Mouse (Mus musculus): ENCODE data around the gene Cst6.
"Not testable (repeated sequence)": the region's sequence is repeated elsewhere in the genome, so short reads cannot be mapped to it uniquely, and the experiment has no call there.

Cst6 gene

DNA sequence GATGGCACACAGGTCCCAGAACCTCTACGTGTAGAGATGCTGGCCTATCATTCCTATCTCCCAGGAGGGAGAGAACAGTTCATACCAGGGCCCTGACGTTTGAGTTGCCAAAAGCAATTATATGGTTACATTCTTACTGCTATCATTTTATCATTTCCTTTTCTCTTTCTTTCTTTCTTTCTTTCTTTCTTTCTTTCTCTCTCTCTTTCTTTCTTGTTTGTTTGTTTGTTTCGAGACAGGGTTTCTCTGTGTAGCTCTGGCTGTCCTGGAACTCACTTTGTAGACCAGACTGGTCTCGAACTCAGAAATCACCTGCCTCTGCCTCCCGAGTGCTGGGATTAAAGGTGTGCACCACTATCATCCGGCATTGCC, at the start of gene Cst6:
Gene Cst6, minus strand, starts transcription at position 73 of the 372 bp plus-strand sequence.
- not testable (repeated sequence) for DNase-seq (ENCODE audit: low spot score)

DNA sequence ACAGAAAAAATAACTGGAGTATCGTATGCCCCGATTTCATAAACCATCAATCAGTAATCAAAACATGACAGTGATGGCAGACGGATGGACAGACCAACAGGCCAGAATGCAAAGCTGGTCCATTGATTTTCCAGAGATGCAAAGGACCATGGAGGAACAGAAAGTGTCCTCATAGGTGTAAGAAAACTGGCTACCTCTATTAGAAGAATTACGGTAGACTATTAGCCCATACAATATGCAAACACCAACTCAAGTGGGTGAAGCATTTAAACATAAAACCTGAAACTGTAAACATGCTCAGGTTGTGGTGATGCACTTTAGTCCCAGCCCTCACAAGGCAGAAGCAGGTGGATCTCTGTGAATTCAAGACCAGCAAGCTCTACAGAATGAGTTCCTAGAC, 46.0 kb upstream of the Cst6 start:
- DNase-seq (ENCODE audit: low spot score), result no peak

DNA sequence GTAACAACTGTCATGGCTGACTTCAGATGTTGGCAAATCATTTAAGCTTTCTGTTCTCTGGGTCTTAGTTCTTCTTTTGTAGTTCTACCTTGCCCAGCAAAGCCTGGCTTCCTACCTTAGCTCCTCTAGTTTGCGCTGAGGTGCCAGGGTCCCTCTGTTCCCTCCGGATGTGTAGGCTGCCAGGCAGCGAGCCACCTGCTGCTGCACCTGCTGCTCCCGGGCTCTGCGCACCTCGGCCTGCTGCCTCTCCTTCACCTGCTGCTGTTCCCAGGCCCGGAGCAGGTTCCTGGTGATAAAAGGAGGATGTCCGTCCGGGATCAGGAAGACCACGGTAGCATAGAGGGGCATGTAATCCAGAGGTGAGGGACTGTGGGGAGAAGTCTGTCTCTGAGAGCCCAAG, 44.8 kb upstream of the Cst6 start:
- no peak for DNase-seq (ENCODE audit: low spot score)

DNA sequence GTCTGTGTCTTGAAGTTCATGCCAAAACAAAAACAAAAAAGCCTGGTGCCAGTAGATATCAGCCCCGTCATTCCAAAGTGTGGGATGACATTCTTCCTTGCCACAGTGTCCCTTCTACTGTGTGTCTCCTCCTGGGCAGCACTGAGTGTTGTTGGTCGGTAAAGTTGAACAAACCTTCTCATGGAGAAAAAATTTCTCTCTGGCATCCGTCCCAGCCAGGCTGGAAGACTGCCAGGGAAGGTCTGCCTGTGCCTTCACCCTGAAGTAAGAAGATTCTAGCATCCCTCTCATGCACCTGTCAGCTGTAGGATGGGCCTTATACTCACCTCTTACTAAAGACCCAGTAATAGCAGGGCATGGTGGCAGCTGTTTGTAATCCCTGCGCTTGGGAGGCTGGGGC, 43.5 kb upstream of the Cst6 start:
- peak; percentile 68 for DNase-seq (ENCODE audit: low spot score)

DNA sequence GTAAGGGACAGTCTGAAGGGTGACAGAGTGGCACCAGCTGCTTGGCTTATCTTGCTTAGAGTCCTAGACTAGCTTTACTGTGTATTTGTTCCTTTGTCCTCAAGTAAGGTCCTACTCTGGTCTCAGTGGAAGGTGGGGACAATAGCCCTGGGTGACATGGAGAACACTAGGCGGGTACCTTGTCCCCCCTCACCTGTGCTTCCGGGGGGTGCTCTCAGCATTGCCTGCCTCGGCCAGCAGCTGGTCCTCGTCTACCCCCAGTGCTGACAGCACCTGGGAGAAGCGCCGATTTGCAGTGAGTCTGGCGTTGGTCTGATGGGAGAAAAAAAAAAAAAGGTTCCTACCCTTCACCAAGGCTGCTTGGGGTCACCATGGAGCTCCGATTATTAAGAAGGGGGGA, 41.0 kb upstream of the Cst6 start:
- no peak for DNase-seq (ENCODE audit: low spot score)

DNA sequence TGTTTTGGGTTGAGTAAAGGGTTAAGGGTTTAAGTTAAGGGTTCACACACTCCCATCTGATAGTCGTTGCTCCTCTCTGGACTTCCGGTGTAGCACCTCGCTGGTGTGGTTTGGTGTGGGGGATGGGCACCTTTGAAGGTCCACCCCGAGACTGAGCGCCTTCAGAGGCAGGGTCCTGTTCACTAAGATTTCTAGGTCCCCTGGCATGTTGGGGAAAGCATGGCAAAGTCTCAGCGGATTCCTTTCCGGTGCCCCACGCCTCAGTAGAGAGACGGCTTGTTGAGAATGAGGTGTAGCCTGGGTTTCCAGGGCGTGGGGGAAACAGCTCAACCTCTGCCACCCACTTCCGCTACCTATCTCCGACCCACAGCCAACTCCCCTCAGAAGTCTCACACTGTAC, 40.3 kb upstream of the Cst6 start:
- DNase-seq (ENCODE audit: low spot score), result no peak

DNA sequence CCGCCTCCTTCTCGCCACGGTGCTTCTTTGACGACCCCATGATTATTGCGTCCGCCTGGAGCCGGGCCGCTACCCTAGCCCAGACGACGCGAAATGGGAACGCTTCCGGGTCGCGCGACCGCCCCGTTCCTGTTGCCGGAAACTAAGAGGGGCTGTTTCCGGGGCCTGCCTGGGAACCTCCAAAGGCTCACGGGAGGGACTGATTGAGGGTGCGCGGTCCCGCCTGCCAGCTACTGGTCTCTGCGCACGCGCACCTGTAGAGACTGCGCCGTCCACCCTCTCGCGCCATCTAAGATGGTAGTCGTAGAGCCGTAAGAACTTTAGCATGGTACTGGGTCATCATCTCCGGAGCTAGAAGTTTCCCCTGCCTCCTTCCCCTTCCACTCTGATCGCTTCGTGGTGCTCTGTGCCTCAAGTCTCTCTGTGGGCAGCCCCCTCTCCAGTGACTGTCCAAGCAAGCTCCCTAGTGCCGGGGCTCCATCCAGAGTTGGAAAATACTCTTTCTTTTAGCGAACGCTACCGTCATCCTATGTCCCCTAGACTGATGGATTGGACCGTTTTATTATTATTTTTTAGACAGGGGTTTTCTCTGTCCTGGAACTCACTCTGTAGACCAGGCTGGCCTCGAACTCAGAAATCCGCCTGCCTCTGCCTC, 39.3 kb upstream of the Cst6 start, which contains the start of gene Sart1:
Gene Sart1, minus strand, starts transcription at position 116 of the 655 bp plus-strand sequence.
- DNase-seq (ENCODE audit: low spot score), result peak; percentile 96

DNA sequence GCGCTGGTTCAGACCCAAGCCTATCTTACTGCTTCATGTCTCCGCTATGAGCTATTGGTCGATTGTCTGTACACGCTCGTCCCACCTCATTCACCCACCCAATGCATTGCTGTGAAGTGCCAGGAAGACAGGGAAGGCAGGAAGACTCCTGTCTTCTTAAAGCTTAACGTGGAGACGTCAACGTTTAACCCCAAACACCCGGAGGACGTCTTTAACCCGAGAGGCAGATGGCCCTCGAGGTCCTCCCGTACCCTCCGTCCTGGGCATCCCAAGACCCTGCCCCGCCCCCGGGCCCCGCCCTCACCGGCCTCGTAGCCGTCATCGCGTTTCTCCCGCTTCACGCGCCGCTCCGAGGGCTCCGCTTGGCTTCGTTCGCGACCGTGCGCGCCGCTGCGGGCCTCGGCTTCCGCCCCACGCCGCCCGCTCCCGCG, 38.7 kb upstream of the Cst6 start:
- peak; percentile 52 for DNase-seq (ENCODE audit: low spot score)

DNA sequence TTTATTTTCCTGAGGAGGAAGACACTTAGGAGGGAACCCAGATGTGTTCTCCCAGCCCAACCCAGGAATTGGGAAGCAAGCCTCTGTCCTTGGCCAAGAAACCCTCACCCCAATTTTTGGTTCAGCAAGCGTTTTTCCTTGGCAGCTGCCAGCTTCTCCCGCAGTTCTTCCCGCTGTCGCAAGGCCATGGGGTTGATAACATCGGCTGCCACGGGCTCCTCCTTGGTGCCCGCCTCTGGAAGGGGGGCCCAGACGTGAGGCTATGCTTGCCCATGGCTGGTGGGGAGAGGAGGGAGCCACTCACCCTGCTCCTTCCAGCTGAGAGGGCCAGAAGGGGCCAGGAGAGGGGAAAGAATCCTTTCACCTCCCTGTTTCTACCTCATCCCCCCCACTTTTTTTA, 35.3 kb upstream of the Cst6 start:
- no peak for DNase-seq (ENCODE audit: low spot score)

DNA sequence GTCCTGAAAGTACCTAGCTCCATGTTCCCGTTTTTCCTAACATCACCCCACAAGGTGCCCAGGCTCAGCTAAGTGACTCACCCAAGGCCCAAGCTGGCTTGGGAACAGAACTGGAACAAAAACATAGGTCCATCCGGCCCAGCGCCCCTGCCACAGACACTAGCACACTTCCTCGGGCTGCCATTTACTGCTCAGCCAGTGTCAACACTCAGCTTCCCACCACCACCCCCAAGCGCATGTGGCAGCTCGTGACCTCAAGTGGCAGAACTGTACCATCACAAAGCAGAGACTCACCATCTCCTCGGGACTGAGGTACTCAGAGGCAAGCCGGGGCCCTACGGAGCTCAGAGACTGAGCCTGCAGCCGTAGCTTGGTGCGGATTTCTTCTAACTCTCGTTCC, 34.0 kb upstream of the Cst6 start:
- no peak for DNase-seq (ENCODE audit: low spot score)

DNA sequence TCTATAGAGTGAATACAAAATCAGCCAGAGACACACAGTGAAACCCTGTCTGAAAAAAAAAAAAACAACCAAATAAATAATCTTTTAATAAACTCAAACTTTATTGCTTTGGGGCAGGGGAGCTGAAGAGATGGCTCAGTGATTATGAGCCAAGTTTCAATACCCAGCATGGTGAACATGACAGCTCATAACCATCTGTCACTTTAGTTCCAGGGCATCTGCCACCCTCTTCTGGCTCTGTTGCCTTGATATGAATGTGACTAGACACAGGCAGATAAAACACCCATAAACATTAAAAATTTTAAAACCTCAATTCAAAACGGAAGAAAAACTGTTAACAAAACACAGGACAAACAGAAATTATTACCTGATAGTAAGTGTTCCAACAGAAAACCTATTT, 28.1 kb upstream of the Cst6 start:
- no peak for DNase-seq (ENCODE audit: low spot score)

DNA sequence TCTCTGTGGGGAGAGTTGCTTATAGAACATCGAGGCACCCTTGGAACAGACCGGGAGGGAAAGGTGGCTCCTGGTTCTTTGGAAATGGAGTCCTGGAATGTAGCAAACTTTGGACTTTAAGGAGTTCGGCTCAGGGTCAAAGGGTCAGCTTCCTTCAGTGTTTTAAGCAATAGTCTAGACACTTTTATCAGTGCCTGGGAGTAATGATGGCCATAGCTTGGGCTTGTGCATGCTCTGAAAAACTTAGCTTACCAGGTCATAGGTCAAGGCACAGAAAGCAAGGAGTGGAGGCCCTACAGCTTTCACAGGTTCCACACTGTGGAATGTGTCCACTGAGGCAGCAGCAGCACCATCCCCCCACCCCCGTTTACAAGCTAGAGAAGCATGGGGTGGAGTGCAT, 25.4 kb upstream of the Cst6 start:
- no peak for DNase-seq (ENCODE audit: low spot score)

DNA sequence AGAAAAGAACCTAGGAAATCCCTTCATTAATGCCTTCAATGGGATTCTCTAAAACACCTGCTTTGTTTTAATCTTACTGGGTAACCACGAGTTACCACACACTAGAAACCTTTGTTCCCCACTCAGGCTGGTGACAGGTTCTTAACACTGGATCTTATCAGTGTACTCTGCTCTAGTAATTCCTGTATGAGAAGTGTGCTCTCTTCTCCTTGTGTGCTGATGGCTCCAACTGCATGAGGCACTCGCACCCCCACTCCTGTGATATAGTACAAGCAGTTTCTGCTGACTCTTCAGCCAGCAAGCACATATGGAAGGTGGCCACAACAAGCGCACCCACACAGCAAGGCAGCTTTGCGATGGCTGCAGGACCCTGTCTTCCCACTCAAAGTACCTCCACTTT, 24.8 kb upstream of the Cst6 start:
- DNase-seq (ENCODE audit: low spot score), result no peak

DNA sequence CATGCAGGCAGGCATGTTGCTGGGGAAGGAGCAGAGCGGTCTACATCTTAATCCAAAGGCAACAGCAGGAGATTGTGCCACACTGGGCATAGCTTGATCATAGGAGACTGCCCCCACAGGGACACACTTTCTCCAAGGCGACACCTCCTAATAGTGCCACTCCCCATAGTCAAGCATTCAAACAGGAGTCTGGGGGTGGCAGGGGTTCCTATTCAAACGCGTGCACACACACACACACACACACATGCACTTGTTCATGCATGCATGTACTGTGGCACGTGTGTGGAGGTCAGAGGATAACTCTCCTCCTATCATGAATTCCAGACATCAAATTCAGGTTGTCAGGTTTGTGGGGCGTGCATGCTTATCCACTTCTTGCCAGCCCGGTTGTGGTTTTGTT, 23.4 kb upstream of the Cst6 start:
- no peak for DNase-seq (ENCODE audit: low spot score)

DNA sequence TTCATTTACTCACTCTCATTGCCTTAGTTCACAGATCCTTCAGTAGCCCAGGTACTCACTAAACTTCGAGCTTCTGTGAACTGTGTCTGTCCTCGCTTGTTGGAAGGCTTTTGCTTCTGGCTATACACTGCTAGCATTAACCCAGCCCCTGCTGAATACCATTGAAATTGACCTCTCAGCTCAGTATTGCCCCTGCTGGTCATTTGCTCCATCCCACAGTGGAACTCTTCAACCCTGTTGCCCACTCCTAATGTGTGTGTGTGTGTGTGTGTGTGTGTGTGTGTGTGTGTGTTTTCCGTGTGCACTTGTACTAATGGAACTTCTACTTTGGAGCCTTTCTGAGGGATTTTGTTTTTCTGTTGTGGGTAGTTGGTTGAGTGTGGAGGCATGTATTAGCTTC, 21.6 kb upstream of the Cst6 start:
- no peak for DNase-seq (ENCODE audit: low spot score)

DNA sequence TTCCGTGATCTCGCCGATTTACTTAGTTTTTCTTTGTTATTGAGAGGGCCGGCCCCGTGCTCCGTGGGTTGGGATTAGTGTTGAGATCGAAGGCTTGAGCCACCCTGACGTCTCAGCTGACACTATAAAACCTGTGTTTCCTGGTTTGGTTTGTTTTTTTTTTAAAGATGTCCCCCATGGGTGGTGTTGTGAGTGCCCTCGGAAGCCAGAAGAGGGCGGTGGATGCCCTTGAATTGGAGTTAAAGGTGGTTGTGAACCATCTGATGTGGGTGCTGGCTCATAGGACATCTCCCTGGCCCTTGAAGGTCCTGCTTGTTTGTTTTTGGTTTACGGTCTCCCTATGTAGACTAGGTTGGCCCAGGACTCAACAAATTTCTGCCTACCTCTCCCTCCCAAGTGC, 18.1 kb upstream of the Cst6 start:
- DNase-seq (ENCODE audit: low spot score), result no peak

DNA sequence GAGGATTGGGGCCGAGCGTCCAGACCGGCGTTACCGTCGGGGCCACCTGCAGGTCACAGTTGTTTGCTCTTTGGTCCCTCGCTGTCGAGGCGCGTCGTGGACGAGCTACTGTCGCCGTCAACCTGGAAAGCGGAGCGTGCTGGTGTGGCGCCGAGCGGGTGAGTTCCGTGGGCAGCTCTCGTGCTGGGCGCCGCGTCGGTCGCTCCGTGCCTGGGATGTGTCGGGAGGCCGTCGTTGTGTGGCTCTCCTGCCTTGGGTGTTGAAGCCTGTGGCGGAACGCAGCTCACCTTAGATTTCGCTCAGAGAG, 17.6 kb upstream of the Cst6 start, which contains the start of gene Banf1:
Gene Banf1, minus strand, starts transcription at position 116 of the 307 bp plus-strand sequence.
- no peak for DNase-seq (ENCODE audit: low spot score)

DNA sequence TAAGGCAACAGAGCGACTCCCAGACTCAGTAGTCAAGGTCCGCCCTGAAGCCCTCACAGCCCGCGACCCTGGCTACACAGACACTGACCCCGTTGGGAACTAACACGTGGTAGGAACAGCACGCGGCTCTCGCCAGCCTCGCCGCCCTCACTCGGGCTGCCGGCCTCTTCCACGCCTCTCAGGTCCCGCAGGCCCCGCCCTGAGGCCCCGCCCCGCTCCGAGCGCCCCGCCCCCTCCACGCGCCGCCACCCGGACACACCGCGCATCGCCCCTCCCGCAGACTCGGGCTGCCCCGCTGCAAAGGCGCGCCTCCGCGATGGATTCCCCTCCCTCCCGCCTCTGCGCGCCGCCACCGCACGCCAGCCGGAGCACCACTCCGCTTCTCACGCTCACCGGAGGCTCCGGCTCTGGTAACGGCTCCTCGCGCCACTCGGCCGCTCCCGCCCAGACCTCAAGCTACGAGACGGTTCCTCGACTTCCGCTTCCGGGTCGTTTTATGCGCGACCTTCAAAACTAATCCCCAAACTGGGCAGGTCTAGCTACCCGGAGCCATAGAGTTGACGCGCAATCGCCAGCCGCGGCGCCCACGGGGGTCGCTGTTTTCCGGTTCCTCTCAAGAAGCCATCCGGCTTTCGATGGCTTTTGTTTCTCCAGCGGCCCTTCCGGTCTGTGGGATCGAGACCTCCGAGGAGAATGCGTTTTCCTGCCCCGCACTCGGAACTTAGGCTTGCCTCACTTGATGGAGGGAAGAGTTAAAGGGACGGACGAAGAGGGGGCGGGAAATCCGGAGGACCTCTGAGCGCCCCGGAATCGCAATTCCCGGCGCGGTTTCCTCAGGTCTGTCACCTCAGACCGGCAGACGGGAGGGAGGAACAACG, 17.0 kb upstream of the Cst6 start, which contains the start of gene Eif1ad:
Gene Eif1ad, plus strand, starts transcription at position 567 of the 878 bp plus-strand sequence.
- DNase-seq (ENCODE audit: low spot score), result peak; percentile 97

DNA sequence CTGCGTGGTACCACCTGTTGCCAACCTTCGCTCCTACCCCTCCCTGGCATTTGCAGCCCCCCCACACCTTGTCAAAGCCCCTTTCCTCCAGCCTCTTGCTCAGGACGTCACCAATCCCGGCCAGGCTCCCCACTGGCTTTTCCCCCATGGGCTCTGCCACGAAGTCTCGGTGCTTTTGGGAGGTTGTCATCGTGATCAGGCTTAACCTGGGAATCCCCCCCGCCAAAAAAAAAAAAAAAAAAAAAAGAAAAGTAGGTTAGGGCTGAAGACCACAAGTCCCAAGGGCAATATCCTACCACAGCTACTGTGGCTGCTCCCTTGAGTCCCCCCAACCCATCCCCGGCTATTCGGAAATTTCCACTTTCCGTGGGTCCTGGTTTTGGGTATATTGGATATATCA, 16.4 kb upstream of the Cst6 start:
- no peak for DNase-seq (ENCODE audit: low spot score)

DNA sequence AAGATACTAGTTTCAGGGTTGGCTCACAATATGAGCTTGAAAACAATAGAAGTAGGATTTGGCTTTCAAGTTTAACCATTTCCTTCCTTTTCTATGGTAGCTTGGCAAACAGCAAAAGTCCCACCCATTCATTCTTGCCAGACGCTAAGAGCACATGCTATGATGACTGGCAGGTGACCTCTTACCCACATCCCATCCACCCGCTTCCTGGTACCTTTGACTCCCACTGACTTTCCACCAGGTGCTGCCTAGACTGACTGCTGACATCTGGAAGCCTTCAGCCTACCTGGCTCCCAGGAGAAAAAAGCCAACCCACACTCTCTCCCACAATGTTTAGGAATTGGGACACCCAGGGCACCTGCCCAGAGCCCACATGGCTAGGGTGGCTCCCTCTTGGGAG, 14.8 kb upstream of the Cst6 start:
- no peak for DNase-seq (ENCODE audit: low spot score)

DNA sequence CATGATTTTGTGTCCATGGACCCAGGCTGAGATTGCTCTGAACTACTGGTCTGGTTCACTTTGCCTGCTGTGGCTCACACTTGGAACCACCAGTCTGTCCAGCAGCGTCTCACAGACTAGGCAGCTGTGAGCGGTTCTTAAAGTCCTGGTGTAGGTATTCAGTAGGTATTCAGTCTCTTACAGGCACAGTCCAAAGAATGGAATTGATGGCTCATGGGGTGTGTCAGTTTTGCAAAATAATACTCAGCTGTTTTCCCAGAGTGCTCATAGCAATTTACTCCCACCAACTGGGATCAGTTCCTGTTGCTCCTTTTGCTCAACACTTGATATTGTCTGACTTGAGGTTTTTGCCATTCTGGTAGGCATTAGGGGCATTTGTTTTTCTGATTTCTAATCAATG, 12.8 kb upstream of the Cst6 start:
- DNase-seq (ENCODE audit: low spot score), result no peak

DNA sequence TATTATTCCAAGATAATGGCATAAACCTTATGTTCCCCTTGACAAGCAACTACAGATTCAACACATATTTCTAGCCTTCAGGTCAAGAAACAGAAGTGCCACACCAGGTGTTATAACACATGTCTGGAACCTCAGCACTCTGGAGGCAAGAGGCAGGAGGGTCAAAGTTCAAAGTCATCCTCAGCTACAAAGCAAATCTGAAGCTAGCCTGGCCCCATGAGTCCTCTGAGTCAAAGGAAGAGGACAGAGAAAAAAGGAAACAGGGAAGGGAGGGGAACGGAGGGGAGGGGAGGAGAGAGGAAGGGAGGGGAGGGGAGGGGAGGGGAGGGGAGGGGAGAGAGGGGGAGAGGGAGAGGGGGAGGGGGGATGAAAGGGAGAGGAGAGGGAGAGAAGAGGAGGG, 6.7 kb upstream of the Cst6 start:
- DNase-seq (ENCODE audit: low spot score), result no peak

DNA sequence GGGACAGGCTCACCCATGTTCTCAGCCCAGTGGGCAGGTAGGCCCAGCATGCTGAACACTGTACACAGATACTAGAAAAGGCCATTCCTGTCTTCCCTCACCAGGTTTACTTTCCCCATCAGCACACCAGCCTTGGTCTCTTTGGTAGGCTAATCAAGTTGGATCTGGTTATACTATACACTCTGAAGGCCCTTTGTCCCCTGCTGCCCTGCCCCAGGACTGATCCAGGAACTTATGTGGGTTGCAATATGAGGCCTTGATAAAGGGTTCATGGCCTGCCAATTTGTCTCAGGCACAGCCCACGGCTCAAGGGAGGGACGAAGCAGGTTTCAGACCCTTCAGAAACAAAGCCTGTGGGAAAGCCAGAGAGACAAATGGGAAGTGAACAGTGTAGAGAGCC, 4.2 kb upstream of the Cst6 start:
- DNase-seq (ENCODE audit: low spot score), result no peak
